Mouse (Mus musculus): ENCODE measurements at regions not wholly inside any gene's neighbourhood (a gene's known extent, or its start where the extent isn't known, plus 50 kb on each side); places are given as distances from the start of the nearest gene placed in this dataset.
A peak's percentile ranks its signal among the peaks of the same experiment; 100 is the strongest.

- DNase-seq, result no peak
These were observed 665.3 kb downstream of the Adgrl2 start for GRCm38 (mm10) chr3:148324911-148325621.

- DNase-seq, result no peak
These were observed 668.5 kb downstream of the Adgrl2 start for GRCm38 (mm10) chr3:148321894-148322293.

- DNase-seq, result no peak
These were observed 674.2 kb downstream of the Adgrl2 start for GRCm38 (mm10) chr3:148316198-148316597.

- no peak for DNase-seq
These were observed 675.1 kb downstream of the Adgrl2 start for GRCm38 (mm10) chr3:148315286-148315685.

GRCm38 (mm10) chr3:148295515-148295914 lies 694.8 kb downstream of the Adgrl2 start:
- no peak for DNase-seq

- DNase-seq, result no peak
These were observed 711.4 kb downstream of the Adgrl2 start for GRCm38 (mm10) chr3:148278978-148279377.

- no peak for DNase-seq
These were observed 718.1 kb downstream of the Adgrl2 start for GRCm38 (mm10) chr3:148272159-148272848.

GRCm38 (mm10) chr3:148268812-148269211 lies 721.5 kb downstream of the Adgrl2 start:
- DNase-seq, result no peak

GRCm38 (mm10) chr3:148259211-148259610 lies 731.1 kb downstream of the Adgrl2 start:
- no peak for DNase-seq

- DNase-seq, result peak in 1 of 2 experiments; percentile 4
These were observed 741.7 kb downstream of the Adgrl2 start for GRCm38 (mm10) chr3:148248617-148249016.

GRCm38 (mm10) chr3:148246786-148247185 lies 743.6 kb downstream of the Adgrl2 start:
- no peak for DNase-seq

- DNase-seq, result no peak
These were observed 752.3 kb downstream of the Adgrl2 start for GRCm38 (mm10) chr3:148238093-148238492.

GRCm38 (mm10) chr3:148237555-148237954 lies 752.8 kb downstream of the Adgrl2 start:
- no peak for DNase-seq

GRCm38 (mm10) chr3:148233616-148234015 lies 756.7 kb downstream of the Adgrl2 start:
- no peak for DNase-seq

GRCm38 (mm10) chr3:148229192-148229591 lies 761.2 kb downstream of the Adgrl2 start:
- no peak for DNase-seq

GRCm38 (mm10) chr3:148228002-148228707 lies 762.2 kb downstream of the Adgrl2 start:
- no peak for DNase-seq

- DNase-seq, result no peak
These were observed 769.5 kb downstream of the Adgrl2 start for GRCm38 (mm10) chr3:148220826-148221225.

GRCm38 (mm10) chr3:148220024-148220590 lies 770.2 kb downstream of the Adgrl2 start:
- no peak for DNase-seq

GRCm38 (mm10) chr3:148202148-148202547 lies 788.2 kb downstream of the Adgrl2 start:
- no peak for DNase-seq

GRCm38 (mm10) chr3:148186704-148187103 lies 803.7 kb downstream of the Adgrl2 start:
- DNase-seq, result no peak

GRCm38 (mm10) chr3:148167556-148167955 lies 822.8 kb downstream of the Adgrl2 start:
- DNase-seq, result no peak

GRCm38 (mm10) chr3:148159059-148159458 lies 831.3 kb downstream of the Adgrl2 start:
- no peak for DNase-seq

GRCm38 (mm10) chr3:148158533-148158932 lies 831.8 kb downstream of the Adgrl2 start:
- DNase-seq, result no peak

Measured in thymus, adult 18-20 months (tissue).